Mouse (Mus musculus): ENCODE measurements around the gene Mast1. TPM values are rescaled to one million over a fixed set of nuclear protein-coding genes. Genes with fewer than 3 reads are reported as not detected.
A peak's percentile ranks its signal among the peaks of the same experiment; 100 is the strongest.

The Mast1 gene
- total RNA-seq, 2 experiments from 2014 or later: 0.20 to 0.45 TPM

DNA sequence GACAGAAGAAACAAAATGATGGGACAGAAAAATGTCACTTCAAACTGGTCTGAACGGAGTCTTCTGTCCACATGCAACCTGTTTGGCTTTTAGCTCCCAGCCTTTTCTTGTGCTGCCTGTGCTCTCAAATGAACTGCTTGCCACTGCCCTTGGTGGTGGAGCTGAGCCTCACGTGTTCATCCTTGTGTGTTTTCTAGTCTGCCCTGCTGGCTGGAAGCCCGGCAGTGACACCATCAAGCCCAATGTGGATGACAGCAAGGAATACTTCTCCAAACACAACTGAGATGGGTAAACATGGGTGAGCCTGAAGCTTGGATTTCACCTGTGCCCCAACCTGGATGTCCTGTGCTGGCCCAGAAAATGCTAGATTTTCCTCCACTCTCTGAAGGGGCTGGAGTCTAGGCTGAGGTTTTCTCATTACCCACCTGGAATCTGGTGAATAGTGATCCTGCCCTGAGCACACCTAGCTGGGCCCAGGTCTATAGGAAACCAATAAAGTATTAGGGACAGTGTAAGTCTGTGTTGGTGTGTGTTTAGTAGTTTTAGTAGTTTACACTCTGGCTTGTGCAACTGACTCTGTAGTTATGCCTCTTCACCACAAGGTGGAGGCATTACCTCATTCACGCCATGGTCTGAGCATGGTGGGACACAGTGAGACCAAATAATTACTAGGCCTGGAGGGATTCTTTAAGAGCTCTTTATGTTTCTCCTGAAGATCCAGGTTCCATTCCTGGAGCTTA is 36.8 kb upstream of the Mast1 start:
- DNase-seq: no peak

DNA sequence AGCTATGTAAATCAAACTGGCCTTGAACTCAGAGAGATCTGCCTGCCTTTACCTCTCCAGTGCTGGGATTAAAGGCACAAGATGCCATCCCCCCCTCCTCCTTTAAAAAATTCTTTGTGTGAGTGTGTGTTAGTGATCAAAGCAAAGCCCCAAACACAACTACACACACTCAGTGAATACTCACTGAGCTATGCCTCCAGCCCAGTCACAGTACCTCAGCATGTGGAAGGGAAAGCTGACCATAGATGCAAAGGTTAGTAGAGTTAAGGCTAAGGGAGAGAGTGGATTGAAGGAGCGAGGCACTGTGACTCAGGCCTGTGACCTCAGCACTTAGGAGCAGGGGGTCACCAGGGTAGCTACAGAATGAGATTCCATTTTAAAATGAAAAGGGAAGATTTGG is 35.9 kb upstream of the Mast1 start:
- no peak for DNase-seq

DNA sequence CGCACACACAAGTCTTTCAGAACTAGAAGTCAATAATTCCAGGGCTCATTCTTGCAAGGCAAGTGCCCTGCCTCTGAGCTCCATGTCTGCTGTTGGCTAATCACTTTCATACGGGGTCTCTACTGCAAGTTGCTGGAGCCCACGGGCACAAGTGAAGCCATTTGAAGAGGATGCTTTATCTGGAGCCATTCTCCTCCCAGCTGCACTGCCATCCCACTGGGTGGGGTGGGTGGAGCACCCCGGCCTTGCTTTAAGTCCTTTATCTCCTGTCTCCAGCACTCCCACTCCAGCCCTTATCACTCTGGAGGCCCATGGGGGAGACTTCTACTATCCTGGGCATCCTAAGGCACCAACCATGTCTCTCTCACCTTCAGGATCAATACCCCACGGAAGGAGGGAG is 33.8 kb upstream of the Mast1 start:
- DNase-seq: no peak

DNA sequence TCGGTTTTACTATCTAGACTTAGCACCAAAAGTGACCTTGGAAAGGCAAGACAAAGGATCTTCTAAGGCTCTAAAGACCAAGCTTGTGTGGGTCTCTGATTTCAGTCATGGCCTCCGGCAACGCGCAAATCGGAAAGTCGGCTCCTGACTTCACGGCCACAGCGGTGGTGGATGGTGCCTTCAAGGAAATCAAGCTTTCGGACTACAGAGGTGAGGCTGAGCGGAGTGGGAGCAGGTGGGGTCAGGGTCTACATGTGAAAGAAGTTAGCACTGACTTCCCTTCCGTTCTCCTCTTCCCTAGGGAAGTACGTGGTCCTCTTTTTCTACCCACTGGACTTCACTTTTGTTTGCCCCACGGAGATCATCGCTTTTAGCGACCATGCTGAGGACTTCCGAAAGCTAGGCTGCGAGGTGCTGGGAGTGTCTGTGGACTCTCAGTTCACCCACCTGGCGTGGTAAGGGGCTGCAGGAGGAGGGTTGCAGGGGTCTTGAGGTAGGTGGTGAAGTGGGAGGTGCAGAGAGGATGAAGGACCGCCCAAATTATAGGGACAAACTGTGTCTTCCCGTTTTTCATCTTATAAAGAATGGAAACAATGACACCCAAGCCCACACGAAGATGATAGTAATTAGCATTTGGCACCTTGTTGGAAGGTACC is 33.1 kb upstream of the Mast1 start:
- DNase-seq: no peak

DNA sequence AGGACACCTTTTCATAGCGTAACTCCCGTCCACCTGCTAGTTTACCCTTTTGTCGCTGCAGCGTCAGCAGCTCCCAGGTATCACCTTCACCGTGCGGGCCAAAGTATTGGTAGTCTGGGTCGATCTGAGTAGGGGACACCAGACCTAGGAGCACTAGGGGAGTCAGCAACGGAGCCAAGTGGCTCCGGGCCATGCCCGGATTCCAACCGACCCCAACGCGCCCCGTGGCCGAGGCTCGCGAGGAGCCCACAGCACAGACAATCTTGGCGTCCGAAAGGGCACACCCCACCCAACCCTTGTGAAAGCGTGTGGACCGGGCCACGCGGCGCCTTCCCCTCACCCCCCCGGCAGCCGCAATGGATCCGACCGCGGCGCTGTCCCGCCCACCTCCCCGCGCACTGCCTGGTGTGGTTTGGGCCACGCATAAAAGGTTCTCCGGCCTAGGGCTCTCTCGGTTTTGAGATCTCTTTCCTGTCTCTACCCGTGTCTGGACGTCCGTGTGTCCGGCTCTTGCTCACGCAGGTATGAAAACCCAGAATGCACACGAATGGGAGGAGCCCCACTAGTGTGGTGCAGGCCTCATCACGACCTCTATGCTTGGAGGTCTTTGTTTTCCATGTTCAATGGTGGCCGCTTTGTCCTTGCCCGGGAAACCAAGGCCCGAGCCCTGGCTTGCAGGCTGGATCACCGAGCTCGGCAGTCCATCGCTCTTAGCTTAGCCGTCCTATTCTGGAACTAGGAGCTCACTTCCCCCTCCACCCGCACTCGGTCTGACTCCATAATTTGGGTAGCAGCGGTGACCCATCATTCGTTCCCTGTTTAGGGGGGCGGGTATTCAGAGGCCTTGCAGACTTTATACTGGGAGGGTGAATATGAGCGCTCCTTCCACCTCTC is 32.3 kb upstream of the Mast1 start, which contains the start of the genes Gm49661, Prdx2 and Rnaseh2a:
Gene Gm49661, minus strand, starts transcription at position 193 of the 894 bp plus-strand sequence.
Gene Prdx2, plus strand, starts transcription at position 347 of the 894 bp plus-strand sequence.
Gene Rnaseh2a, minus strand, starts transcription at position 527 of the 894 bp plus-strand sequence.
- peak; percentile 76 for DNase-seq

DNA sequence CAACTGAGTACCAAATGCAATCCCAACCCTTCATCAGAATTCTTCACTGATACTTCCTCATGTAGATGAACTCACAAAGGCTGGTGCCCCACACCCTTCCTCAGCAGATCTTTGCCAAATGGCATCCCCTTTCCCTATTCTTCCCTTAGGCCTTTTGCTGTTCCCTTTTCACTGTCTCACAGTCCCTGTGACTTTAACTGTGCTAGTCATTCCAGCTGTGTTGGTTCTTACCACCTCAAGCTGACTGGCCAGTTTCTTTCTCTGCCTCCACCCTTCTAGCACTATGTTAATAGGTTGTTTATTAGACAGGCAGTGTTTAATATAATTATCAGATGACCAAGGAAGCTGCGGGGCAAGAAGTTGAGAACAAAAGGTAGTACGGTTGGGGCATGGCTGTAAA is 31.5 kb upstream of the Mast1 start:
- DNase-seq: no peak

DNA sequence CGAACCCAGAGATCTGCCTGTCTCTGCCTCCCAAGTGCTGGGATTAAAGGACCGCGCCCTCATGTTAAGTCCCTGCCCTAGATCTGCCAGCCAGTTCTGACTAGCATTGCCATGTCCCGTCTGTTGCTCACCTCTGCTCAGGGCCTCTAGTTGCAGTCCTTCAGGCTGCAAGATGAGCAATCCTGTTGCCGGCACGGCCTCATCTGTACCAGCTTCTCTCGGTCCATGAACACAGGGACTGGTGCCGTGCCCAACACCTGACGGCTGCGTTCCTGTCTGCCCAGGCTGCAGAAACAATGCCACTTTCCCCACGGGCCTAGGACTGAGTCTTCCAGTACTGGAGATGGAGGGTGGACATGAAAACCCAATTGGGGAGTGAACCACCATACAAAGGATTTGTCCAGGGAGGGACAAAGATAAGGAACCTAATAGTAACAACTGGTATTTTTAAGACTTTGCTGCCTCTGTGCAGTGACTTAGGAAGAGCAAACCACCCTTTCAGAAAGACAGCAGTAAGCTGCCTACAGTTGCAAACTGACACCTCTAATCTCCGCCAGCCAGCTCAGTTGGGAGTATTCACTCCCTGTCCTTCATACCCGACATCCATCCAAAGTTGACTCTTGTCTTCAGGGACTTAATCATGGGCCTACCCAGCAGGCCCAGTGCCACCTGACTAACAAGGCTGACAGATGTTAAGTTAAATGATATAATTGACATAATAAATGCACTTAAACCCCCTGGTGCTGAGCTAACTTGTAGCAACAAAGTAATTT is 30.6 kb upstream of the Mast1 start:
- DNase-seq: no peak

DNA sequence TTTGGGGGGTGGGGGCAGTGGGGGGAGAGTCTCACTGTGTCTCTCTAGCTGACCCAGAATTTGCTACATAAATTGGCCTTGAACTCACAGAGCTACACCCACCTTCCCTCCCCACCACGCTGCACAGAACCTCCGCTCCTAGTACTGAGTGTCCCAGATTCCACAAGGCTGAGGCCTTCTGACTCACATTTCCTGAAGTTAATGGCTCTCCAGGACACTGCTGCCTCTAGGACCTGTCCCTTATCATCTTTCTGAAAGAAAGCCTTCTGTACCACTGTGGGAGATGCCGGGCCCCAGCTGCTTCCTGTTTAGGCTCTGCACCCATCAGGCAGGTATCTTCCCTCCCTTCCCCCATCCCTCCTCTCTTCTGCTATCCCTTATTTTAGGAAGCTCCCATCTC is 29.4 kb upstream of the Mast1 start:
- DNase-seq: no peak

DNA sequence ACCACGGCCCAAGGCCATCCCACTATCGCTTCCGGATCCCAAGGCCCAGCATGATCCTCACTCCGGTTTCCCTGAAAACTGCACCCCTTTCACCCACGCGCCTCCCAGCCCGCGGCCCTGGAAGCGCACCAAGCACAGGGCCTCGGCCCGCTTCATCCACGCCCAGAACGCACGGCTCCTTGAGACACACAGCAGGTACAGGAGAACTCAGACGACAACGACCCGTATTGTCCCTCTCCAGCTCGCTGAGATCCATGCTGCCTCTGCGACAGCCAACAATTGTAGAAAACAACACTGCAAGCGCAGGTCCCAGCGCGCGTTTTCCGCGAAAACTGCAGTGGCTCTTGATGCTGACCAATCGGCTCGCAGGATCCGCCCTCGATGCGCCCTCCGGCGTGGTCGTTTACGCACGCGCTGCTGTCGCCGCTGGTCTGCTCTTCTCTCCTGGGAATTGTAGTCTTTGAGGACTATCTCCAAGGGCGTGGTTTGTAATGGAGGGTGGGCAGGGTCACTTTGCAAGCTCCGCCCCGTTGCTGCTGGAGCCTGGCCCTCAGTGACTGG is 28.7 kb upstream of the Mast1 start:
- peak; percentile 83 for DNase-seq

DNA sequence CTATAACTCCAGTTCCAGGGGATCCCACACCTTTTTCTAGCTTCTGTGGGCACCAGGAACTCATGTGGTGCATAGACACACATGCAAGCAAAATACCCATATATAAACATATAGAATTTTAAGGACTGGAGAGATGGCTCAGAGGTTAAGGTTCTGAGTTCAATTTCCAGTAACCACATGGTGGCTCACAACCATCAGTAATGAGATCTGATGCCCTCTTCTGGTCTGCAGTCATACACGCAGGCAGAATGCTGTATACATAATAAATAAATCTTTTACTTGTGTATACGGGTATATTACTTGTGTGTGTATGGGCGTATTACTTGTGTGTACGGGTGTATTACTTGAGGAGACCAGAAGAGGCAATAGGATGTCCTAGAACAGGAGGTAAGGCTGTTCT is 26.8 kb upstream of the Mast1 start:
- DNase-seq: no peak

DNA sequence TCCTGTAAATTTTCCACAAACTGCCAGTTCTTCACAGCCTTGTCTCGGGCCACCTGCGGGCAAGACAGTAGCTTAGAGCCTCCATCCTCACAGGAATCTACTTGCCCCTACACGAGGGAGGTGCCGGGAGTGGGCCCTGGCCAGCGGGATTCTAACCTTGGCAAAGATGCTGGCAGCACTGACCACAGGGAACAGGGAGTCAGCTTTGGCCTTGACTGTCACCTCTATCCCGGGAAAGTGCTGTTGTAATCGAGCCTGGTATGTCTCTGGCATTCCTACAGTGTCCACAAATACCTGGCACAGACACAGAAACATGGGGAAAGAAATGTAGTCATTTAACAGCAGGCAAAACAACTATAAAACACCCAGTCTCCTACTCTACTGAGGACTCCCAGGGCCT is 22.7 kb upstream of the Mast1 start:
- no peak for DNase-seq

DNA sequence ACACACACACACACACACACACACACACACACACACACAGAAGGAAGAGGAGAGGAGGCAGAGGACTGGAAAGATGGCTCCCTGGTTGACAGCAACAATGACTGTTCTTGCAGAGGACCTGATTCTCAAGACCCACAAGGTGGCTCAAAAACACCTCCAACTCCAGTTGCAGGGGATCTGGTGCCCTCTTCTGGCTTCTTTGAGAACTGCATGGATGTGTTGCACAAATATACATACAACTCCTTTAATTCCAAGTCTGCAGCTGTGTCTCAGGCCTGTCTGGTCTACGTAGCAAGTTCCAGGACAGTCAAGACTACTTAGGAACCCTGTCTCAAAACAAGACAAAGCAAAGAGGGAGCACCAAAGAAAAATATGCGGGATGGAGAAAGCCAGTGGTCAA is 19.6 kb upstream of the Mast1 start:
- peak; percentile 62 for DNase-seq

DNA sequence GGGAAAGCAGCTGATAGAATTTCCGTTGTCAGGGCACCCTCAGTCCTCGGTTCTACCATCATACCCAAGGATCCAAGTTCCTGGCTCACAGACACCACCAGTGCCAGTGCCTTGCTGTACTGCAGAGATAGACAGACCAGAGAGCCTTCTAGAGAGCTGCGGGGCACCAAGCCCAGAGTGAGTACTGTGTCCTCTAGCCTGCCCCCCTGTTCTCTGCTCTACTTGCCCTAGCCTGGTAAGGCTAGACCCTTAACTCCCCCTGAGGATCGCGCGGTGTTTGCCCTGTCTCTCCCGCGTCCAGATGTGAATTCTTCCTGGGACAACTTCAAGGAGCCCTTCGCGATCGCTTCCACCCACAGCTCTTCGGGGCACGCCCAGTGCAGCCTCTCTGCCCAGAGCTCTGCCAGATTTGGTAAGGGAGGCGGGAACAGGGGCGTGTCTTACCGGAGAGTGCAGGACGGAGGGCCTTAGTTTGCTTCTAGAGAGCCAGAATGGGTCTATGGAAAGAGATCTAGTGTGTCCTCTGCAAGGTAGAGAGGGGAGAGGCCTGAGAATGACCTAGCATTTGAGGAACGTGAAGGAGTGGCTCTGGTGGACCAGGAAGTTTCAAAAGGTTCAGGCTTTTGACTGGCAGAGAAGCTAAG is 15.6 kb upstream of the Mast1 start:
- DNase-seq: peak; percentile 29

DNA sequence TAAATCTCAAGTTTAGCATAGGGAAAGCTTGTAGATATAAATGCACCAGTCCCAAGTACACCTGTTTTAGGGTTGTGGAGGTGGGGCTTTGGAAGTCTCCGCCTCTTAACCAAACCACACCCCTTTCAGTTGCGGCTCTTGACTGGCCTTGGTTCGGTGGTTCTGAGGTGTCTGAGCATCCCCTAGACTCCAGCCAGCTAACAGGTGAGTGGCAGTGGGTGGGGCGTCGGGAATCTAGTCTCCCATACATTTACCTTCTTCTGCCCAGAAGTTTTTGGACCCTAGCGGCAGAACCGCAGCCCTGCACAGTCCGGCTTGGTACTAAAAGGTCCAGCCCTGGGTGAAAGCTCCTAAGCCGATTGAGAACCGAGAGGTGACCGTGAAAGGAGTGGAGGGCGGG is 12.6 kb upstream of the Mast1 start:
- DNase-seq: no peak

DNA sequence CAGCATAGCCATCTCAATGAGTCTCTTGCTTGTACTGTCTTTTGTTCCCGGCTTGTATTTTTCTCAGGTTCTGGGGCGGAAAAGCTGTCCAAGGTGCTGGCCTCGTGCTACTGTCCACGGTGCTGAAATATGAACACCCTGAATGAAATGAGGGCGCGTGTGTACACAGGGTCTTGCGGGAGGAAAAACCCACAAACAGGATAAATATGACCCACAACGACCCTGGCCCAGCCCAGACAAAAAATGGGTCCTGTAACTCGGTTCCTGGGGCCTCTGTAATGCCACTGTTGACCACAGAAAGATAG is 10.0 kb upstream of the Mast1 start:
- DNase-seq: peak; percentile 31

DNA sequence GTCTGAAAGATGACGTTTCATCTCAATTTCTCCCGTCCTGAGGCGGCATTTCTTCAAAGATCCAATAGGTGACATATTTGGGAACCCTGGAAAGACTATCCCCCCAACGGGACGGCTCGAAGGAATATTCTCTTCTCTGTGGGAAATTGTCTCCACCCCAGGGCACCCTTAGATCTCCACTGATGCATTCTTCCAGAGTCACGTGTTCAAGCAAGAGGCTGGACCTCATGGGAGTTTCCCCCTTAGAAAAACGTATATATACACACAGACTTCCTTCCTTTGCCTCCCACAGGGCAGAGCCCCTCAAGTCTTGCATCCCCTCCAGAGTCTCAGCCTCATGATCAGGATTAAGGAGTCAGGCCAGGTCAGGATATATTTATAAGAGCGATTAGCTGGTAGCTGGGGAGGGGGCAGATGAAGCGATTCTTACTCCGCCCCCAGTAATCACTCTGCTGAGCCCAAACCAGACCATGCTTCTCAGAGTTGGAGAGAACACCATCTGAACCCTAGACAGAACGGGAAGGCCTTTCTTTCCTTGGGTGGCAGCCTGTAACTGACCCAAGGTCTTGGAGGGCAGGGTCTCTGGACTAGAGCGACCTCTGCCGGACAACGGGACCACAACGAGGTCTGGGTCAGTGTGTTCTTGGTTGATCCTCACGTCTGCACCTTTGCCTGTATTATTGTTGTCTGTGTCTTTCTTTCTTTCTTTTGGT is 9.5 kb upstream of the Mast1 start, which contains the start of gene Rtbdn:
Gene Rtbdn, plus strand, starts transcription at position 464 of the 713 bp plus-strand sequence.
- DNase-seq: no peak

DNA sequence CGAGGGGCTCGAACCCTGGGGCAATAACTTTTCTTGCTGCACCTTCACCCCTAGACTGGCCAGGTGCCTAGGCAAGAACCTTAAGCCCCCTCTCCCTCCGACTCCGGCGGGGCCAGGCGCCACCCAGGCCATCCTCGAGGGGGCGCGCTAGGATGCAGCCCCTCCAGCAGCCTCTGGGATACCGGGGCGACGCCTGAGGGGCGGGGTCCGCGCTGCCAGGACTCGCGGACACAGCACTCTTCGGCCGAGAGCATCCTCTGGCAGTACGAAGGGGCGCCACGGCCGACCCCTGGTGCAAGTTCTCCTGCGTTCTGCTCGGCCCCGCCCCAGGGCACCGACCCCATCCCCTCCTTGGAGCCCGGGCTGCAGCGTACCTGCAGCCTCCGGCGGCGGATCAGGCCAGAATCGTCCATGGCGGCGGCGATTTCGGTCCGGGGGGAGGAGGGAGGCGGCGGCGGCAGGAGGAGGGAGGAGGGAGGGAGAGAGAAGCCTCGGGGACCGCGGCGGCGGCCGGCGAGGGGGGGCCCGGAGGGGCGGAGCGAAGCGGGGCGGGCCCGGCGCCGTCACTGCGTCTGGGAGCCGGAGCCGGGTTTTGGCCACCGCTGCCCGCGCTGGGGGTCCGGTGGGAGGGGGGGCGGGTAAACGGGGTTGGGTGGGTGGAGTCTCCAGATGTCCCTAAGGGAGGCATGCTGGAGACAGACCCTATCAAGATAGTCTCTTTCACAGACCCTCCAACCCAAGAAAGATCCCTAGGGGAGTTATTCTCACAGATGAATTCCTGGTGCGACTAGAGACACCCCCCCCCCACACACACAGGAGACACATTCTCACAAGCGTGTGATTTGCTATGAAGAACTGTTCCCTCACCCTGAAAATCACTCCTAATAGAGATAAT is 8.7 kb upstream of the Mast1 start:
- DNase-seq: no peak

DNA sequence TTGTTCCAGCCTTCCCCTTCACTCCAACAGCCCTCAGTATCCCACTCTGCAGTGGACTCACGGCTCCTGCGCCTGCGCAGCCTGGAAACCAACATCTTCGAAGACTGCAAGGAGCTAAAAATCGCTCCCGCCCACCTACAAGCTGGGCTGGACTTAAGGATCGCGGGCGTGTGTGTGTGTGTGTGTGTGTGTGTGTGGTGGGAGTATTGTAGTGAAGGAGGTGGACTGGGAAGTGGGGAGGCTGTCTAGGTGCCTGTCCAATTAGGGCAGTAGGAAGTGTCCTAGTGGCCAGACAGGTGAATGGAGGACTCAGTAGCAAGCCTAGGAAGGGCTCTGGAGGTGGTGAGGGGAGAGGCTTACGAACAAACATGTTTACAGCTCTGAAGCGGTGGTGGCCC is 8.1 kb upstream of the Mast1 start:
- DNase-seq: no peak

DNA sequence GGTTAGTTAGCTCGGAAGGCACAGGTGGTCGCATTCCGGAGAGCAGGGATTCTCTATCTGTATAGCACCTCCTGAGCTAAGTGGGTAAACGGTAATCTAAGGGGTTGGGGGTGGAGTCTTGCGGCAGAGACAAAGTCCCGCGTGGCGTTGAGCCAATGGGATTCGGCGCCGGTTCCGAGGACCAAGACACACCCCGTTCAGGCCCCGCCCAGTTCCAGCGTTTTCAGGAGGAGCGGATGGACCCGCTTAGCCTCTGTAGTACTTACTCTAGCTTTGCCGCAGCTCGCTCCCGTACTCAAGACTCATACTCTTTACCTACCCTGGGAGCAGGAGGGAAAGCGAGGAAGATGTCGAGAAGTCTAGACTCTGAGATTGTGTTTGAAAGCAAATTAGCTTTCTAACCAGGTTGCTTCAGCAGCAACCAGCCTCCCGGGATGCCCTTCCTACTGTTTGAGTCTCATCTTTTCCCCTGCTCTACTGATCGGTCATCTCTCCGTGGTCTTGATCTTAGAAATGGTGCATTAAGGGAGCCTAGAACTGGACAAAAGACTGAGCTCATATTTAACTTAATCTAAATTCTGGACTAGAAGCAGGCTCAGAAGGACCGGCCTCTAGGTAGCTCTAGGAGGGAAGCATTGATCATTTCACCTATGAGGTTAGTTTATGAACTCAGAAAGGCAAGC is 7.5 kb upstream of the Mast1 start:
- no peak for DNase-seq
